Mouse (Mus musculus) left cerebral cortex, postnatal 10 days (tissue): ENCODE results near the gene Cntnap5a. TPM values are rescaled to one million over a fixed set of nuclear protein-coding genes. Genes with fewer than 3 reads are reported as not detected.
"Not testable (repeated sequence)": the region's sequence is repeated elsewhere in the genome, so short reads cannot be mapped to it uniquely, and the experiment has no call there.

Source experiments
- DNase-seq, 2 experiments: peaks; one replicate each; pipeline ENCODE4 v3.0.0; 2021 to 2022; ENCODE audit warnings: low spot score in 2 of 2, mixed read lengths in 1 of 2; ENCODE audit errors: extremely low spot score in 1 of 2
- intact Hi-C: fragments of 180-260 bp; cut with DNase I; formaldehyde crosslinking; loops from one replicate; pipeline ENCODE4 v1.15.1; 2025
- total RNA-seq, 2 experiments: library from RNA; stranded (reverse); gene quantifications; 2 replicates each; pipeline ENCODE4 v1.2.3; 2021

The Cntnap5a gene
- total RNA-seq, 2 experiments from 2014 or later: 28.4 to 30.5 TPM

DNA sequence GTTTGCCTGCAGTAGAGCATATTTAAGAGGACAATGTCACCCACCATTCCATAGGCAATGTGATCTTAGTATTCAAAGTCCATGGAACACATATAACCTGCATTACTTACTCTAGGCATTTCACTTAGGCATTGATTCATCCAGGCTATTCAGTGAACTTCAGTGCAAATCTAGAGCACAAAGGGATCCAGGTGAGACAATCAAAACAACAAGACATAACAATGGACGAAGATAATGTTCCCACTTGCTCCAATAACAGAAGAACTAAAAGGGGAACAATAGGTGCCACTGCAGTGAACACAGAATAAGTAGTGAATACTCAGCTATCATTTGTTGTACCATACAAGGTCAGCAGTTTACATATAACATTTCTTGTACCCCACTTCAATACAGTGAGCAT lies 345.1 kb downstream of the Cntnap5a start:
- intact Hi-C loops: no loop called here
- no peak for DNase-seq

DNA sequence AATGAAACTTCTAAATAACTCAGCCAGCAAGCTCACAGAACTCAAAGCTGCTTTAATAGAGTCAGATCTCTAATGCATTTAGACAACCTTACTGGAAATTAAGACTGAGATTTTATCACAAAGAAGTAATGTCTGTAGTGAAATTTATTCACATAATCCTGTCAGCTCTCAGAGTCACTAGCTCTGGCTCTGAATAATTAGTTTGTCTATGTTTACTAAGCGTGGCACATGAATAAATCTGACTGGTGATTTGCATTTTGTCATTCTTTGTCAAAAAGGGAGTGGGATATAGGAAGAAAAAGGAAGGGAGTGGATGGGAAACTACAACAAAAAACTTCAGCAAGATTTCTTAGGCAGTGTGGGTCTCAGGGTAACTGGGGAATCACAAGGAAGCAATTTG lies 351.3 kb downstream of the Cntnap5a start:
- no peak for DNase-seq
- intact Hi-C loops: no loop called here

DNA sequence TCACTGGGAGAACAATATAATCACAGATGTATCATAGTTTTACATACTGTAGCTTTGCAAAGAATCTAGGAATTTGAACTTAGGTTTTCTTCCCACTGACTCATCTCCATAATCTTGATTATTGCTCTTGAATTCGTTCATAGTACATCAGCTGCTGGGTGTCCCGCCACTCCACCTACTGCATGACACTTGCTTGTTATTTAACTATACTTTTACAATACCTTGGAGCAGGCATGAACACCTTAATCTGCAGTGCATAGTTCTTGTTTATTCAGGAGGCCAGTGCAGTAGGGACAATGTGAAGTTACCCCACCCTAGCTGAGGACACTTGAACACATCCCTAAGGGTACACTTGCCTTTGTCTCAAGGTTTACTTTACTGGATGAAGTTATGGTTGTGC lies 352.3 kb downstream of the Cntnap5a start:
- DNase-seq: no peak
- intact Hi-C loops: no loop called here

DNA sequence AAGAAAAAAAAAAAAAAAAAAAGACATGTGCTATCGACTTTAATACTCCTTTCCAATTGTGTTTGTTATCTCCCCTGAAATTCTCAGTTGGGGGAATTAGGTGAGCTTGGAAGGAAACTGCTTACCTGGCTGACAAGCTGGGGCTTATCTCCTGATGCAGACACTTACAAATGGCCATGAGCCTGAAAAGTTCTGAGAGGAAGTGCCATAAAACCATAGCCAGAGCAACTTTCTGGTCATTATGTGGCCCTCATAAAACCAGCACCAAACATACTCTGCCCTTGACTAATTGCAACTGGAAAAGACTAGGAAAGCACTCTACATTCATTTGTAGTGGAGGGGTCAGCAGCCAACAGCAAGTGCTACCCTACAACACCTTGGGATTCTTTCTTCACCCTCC lies 359.5 kb downstream of the Cntnap5a start:
- intact Hi-C loops: no loop called here
- DNase-seq: no peak

DNA sequence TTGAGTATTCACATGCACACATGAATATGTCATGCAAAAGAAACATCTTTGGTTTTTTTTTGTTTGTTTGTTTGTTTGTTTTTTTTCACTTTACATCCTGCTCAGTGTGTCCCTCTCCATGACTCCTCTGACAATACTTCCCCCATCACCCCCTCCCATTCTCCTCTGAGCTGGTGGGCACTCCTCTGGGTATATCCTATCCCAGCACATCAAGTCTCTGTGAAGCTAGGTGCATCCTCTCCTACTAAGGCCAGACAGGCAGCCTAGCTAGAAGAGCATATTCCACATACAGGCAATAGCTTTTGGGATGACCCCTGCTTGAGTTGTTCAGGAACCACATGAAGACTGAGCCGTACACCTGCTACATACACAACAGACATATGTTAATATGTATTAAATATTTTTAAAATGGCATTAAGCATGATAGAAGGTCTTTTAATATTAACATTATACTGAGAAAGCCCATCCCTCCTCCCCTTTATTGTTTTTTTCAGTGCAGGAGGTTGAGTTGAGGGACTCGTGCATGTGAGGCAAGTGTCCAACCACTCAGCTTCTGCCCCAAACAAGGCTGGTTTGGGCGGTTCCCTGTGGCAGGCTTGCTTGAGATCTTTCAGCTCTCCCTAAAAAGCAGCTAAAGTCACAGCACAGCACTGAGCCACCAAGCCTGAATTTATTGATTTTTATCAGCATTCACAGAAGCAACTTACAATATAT lies 422.6 kb downstream of the Cntnap5a start:
- intact Hi-C loops: no loop called here

DNA sequence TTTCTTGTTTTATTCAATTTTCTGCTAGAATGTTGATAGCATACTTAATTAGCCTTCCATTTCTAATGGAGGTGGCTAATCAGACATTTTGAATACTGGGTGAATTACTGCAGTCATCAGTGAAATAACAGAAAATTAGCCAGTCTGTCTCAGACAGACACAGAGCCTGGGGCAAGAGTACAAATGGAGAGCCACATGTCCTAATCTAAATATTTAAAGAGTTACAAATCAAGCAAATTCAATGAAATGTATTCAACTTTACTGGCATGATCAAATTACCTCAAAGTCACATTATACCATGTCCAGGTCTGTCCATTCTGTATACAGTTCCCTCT lies 423.1 kb downstream of the Cntnap5a start:
- no peak for DNase-seq
- intact Hi-C loops: no loop called here

More for the DNA sequence above, 422.6 kb downstream of the Cntnap5a start:
- no peak for DNase-seq

DNA sequence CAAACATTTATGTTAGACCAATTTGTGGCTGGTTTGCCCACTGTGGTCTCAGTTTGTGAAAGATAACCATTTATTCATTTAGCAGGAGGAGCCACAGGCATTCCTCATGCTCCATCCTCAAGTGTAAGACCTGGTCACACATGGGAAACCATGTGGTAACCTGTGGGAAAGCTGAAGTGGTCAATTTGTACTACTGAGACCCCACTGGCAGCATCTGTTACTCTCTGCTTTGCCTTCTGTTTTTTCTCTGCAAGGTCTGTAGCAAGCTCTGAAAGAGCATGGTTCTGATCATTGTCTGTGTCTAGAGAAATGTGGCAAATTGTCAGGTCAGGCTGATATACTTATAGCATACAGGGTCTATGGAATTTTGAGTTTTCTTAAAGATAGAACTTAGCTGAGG lies 423.8 kb downstream of the Cntnap5a start:
- intact Hi-C loops: no loop called here

DNA sequence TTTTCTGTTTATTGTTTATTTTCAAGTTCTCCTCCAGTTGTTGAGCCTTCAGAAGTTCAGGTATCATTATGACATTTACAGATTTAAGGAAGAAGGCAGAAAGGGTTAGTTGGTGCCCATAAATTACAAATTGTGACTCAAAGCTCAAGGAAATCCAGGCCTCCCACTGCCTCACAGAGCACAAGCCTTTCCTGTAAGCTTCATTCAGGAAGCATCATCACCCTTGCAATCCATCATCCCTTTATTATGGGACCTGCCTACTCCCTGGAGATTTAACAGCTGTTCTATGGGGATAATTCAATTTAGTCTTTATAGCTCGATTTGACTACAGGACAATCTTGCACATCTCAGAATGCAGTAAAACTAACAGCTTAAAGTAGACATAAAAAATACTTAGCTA lies 441.2 kb downstream of the Cntnap5a start:
- no peak for DNase-seq
- intact Hi-C loops: no loop called here

More for the DNA sequence above, 423.8 kb downstream of the Cntnap5a start:
- no peak for DNase-seq

DNA sequence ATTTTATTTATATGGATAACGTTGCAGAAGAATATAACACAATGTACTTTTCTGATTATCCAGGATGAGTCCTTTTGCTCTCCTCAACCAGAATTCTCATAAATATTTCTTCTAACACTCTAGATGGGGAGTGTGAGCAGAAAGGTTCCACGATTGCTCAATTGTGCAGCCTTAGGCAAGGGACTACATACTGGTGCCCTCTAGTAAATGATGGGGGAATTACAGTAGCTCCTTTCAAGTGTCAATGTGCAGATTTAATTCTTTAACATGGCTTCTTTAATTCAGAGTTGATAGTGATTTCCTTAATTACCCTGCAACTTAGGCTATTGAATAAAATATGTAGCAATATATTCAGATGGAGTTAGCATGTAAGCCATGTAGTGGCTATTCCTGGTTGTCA lies 442.5 kb downstream of the Cntnap5a start:
- intact Hi-C loops: no loop called here
- DNase-seq: no peak

DNA sequence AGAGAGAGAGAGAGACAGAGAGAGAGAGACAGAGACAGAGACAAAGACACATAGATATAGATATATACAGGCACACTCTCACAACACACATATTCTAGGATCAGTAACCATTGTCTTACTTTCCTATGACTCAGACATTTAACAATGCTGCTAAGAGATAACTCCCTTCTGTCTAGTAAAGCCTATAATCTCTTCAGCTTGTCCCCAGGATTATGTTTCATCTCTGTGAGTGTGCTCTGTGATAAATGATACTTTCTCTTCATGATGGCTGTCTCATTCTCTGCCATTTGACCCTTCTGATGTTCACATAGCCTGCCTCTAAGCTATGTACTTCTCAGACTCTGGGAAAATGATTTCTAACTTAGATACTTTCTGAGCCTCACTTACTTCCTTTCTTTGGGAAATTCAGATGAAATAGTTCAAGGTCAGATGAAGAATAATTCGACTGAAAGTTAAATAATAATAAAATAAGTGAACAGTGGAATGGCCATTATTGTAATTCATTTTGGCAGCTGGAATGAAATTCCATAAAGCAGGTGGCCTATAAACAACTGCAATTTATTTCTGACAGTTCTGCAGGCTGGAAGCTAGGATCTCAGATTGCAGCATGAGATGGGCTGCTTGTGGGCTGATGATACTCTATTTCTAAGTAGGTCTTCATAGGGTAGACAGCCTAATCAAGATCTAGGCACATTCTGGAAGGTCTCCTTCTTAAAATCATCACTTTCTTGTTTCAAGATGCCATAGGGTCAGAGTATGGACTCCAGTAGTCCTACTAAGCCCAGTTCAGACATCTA lies 444.1 kb downstream of the Cntnap5a start:
- no peak for DNase-seq
- intact Hi-C loops: no loop called here

DNA sequence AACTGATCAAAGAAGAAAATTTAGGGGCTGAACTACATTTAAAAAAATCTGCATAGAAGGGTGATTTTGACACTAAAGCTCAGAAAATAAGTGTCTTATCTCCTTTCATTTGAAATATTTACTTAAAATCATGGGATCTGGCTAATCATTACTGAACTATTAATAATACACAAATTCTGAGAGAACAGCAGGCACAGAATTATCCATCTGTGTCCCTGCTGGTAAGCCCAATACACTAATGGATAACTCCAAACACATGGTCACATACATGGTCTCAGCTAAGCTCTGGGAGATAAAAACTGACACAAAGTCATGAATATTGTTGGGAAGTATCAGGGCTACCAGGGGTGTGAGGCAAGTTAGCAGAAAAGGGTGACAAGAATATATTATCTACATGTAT lies 447.9 kb downstream of the Cntnap5a start:
- intact Hi-C loops: no loop called here
- DNase-seq: no peak

DNA sequence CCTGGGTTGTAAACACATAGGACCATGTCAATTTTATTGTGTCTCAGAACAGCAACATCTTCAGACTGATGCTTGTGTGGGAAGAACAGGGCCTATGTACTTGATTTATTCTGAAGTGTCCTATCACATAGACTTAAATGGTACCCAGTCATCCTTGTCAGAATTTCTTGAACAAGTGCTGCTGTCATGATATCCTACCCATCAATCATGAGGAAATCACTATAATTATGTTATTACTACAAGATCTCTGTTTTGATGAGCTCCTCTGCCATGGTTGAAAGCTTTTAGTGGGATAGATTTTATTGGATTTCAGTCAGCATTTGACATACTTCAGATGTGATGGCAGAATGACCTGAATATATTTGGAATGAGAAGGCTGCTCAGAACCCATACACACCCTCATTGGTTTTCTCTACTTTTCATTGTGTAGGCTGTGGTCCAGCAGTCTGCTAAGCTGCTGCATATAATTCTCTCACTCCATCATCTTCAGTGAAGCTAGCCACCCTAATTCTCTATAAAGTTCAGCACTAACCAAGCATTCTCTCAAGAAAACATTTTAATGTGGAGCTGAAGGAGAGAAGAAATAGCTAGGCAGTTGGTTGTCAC lies 465.3 kb downstream of the Cntnap5a start:
- no peak for DNase-seq
- intact Hi-C loops: no loop called here

DNA sequence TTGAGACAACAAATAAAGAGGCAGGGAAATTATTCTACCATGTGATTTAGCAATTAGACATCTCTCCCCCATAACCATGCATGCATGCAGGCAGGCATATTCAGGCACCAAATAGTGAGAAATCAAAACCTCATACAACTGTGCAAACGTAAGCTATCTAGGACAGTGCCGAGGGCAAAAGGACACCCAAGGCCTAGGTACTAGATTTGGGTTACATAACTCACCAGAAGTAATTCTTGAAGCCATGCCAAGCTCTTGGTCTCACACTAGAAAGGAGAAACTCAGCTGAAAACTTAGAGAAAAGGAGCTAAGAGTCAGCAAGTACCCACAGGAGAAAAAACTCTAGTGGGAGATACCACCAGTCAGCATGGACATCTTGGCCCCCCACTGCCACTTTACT lies 499.9 kb downstream of the Cntnap5a start:
- intact Hi-C loops: no loop called here
- DNase-seq: no peak

DNA sequence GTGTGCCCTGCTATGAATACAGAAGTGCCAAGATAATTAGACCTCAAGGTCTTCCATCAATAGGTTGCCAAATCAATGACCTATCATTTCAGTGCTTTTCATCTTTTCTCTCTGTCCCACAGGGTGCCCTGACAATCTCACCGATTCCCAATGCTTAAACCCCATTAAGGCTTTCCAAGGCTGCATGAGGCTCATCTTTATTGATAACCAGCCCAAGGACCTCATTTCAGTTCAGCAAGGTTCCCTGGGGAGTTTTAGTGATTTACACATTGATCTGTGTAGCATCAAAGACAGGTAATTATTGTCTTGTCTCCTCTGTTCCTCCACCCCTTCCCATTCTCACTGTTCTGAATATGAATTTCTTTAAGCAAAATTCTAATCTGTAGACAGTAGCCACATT lies 503.6 kb downstream of the Cntnap5a start:
- DNase-seq, intact Hi-C loops: not testable (repeated sequence)

DNA sequence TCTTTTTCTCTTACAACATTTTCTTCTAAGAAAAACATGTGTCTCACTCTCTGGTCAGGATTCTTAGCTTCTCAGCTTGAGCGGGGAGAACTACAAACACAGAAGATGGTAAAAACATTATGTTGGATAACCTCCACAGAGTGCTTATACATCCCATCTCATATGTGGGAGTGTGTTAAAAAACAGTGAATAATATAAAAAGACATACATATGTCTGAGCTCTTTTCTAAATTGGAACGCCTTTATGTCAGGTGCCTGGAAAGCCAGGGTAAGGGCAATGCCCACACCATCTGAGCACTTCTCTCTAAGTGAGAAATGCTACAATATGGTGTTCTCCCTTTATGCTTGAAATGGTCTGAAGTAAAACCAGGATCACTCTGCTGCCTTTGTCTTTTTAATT lies 507.7 kb downstream of the Cntnap5a start:
- peak in 1 of 2 experiments; percentile 7 for DNase-seq
- intact Hi-C loops: no loop called here

DNA sequence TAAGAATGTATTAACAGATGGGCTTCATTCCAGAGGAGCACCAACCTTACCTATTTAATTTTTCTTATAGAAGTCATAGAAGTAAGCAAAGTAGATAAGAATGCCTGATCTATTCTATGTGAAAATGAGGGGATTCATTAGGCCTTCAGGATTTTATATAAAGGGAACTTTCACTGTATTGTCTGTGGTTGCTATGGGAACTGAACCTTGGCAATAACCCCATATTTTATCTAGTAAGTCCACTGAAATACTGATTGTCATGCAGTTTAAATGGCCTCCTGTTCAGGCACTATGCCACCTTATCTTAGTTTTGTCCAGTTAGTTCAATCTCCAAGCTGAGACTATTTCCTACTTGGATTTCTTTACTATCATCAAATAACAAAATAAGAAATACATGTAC lies 532.3 kb downstream of the Cntnap5a start:
- DNase-seq: no peak
- intact Hi-C loops: no loop called here

DNA sequence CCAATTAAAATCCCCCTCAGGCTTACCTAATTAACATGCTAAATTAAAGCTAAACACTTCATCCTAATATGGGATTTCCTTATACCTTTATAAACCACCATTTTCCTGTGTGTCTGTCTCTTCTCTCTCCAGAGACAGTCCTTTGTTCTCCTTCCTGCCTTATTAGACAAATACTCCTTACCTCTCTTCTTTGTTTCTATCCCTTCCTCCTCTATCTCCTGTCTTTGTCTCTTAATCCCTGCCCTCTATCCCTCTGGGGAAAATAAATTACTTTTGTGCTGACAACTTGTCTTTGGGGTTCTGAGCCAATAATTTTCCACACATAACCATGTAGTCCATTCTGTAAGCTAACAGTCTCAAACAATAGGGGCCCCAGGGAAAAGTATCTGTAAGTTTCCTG lies 556.0 kb downstream of the Cntnap5a start:
- no peak for DNase-seq
- intact Hi-C loops: no loop called here

DNA sequence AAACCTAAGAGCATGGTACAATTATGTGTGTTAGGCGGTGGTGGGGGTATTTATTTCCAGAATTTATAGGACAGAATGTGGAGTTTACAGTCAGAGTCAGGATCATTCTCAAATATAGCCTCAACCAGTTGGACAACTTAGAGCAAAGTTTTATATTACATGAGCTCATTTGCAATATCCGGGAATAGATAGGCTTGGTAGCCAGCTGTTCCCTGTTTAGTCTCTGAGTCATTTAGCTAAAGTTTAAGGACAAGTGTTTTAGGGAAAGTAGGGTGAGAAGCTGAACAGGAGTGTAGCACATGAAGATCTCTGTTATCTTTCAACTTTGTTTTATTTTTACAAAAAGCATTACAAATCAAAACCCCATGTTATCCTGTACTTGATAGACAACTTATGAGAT lies 559.3 kb downstream of the Cntnap5a start:
- peak in 1 of 2 experiments; percentile 13 for DNase-seq
- intact Hi-C loops: no loop called here

DNA sequence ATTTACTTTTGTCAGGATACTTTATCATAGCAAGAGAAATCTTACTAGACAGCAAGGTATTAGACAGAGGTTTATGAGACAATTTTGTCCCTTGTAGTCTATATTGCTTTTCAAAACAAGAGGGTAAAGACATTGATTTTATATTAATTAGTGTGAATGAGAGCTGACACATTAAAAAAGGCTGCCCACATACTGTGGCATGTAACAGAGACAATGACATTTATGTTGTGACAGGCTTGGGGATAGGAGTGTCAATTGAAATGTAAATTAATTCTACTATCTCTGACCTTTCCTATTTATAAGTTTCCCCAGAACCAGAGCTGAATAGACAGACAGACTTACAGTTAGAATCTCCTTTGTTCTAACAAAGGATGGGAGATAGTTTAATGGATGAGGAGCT lies 596.6 kb downstream of the Cntnap5a start:
- DNase-seq: no peak
- intact Hi-C loops: no loop called here

DNA sequence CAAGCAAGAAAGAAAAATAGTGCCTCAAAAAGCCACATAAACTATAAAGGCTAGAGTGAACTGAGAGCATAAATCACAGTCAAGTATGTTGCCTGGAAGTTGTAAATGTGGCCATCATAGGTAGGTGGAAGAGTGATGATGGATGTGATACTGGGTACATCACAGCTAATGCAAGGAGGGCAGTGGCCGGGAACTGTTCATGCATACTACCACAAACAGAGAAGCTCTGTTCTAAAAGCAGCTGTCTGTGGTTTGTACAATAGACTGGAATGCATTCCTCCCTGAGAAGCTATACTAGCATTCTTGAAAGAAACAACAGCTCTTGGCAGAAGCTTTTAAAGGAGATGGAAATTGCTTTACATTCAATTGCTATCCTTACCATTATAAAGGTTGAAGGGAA lies 599.4 kb downstream of the Cntnap5a start:
- intact Hi-C loops: no loop called here
- DNase-seq: no peak
